Mouse (Mus musculus) central nervous system, embryonic 18 days (tissue): ENCODE data around the gene Zranb3. TPM values are rescaled to one million over a fixed set of nuclear protein-coding genes. Genes with fewer than 3 reads are reported as not detected.

ENCODE experiments used
- polyA plus RNA-seq: library from polyadenylated mRNA; depleted of rRNA; stranded (reverse); fragments of >200 nt; gene quantifications from 2 replicates; pipeline ENCODE4 v1.2.3, GENCODE M21; 2012; rRNA removed

The Zranb3 gene
- polyA plus RNA-seq, result 5.9 and 6.5 TPM in 2 replicates

GRCm38 (mm10) chr1:128102641-128103461 is at the start of gene Zranb3, which contains the start of gene R3hdm1:
Gene Zranb3, minus strand, starts transcription at chr1:128103047.
Gene R3hdm1, plus strand, starts transcription at chr1:128103301.

Other genes with a start within 250 kb of the Zranb3 start
- 0.69 and 1.0 TPM in 2 replicates for gene Map3k19, start 248.0 kb downstream of the Zranb3 start, polyA plus RNA-seq
- gene Rab3gap1, start 234.3 kb downstream of the Zranb3 start, polyA plus RNA-seq, result 17.9 and 19.0 TPM in 2 replicates
- 110 TPM in 2 replicates for gene R3hdm1, start 254 bp upstream of the Zranb3 start, polyA plus RNA-seq
- 50.8 and 53.5 TPM in 2 replicates for gene Ubxn4, start 140.9 kb upstream of the Zranb3 start, polyA plus RNA-seq
- gene Lct, start 225.3 kb upstream of the Zranb3 start, polyA plus RNA-seq, result 0.17 and 0.24 TPM in 2 replicates